Mouse (Mus musculus) adrenal gland, postnatal 14 days (tissue): ENCODE measurements around the gene Map4k1. TPM values are rescaled to one million over a fixed set of nuclear protein-coding genes. Genes with fewer than 3 reads are reported as not detected.

ENCODE experiments used
- DNase-seq: peaks from one replicate; pipeline ENCODE4 v3.0.0; 2021; ENCODE audit warnings: mixed read lengths
- microRNA-seq, 2 experiments: library from miRNA; unstranded; fragments of <30 nt; microRNA quantifications; one replicate each; pipeline ENCODE4 v1.2.0; 2021
- total RNA-seq: library from RNA; stranded (reverse); gene quantifications from 2 replicates; pipeline ENCODE4 v1.2.3, GENCODE M21; 2021

The Map4k1 gene
- total RNA-seq, 1 experiment from 2014 or later: 1.8 TPM

- no peak for DNase-seq
These were observed 45.0 kb downstream of the Map4k1 start for GRCm38 (mm10) chr7:29026811-29027210.

- no peak for DNase-seq
These were observed 46.9 kb downstream of the Map4k1 start for GRCm38 (mm10) chr7:29028761-29029160.

- DNase-seq: no peak
These were observed 48.1 kb downstream of the Map4k1 start for GRCm38 (mm10) chr7:29029690-29030656.

- no peak for DNase-seq
These were observed 49.8 kb downstream of the Map4k1 start for GRCm38 (mm10) chr7:29031641-29032040.

GRCm38 (mm10) chr7:29032685-29033084, 50.8 kb downstream of the Map4k1 start:
- no peak for DNase-seq

GRCm38 (mm10) chr7:29037261-29037660, 55.4 kb downstream of the Map4k1 start:
- DNase-seq: no peak

GRCm38 (mm10) chr7:29039604-29039984, 57.7 kb downstream of the Map4k1 start:
- peak; percentile 87 for DNase-seq

GRCm38 (mm10) chr7:29039985-29040661, 58.3 kb downstream of the Map4k1 start:
- DNase-seq: no peak

- DNase-seq: no peak
These were observed 59.3 kb downstream of the Map4k1 start for GRCm38 (mm10) chr7:29041194-29041593.

- DNase-seq: peak; percentile 86
These were observed 61.3 kb downstream of the Map4k1 start for GRCm38 (mm10) chr7:29043016-29043673.

GRCm38 (mm10) chr7:29043674-29044057, 61.8 kb downstream of the Map4k1 start:
- DNase-seq: no peak

GRCm38 (mm10) chr7:29044302-29044701, 62.5 kb downstream of the Map4k1 start:
- peak; percentile 20 for DNase-seq

- DNase-seq: no peak
These were observed 64.7 kb downstream of the Map4k1 start for GRCm38 (mm10) chr7:29046533-29046932.

GRCm38 (mm10) chr7:29048070-29048469, 66.2 kb downstream of the Map4k1 start:
- no peak for DNase-seq

- no peak for DNase-seq
These were observed 66.8 kb downstream of the Map4k1 start for GRCm38 (mm10) chr7:29048615-29049014.

- peak; percentile 31 for DNase-seq
These were observed 68.9 kb downstream of the Map4k1 start for GRCm38 (mm10) chr7:29050797-29051196.

GRCm38 (mm10) chr7:29052821-29053220, 71.0 kb downstream of the Map4k1 start:
- DNase-seq: no peak

Small RNAs within 50 kb of the gene (microRNA-seq; reads per million reads assigned to microRNA genes)
- 0 reads per million in 2 experiments for gene Gm44408

Other genes with a start within 250 kb of the Map4k1 start
- 82.1 and 82.9 TPM in 2 replicates for gene Mrps12, start 240.2 kb upstream of the Map4k1 start, total RNA-seq
- gene Sars2, start 240.1 kb upstream of the Map4k1 start, total RNA-seq: 17.6 and 18.9 TPM in 2 replicates
- gene Ccer2, start 225.9 kb upstream of the Map4k1 start, total RNA-seq: not detected in 2 replicates
- 66.5 and 78.3 TPM in 2 replicates for gene Sirt2, start 215.3 kb upstream of the Map4k1 start, total RNA-seq
- 38.5 and 43.0 TPM in 2 replicates for gene Nfkbib, start 214.5 kb upstream of the Map4k1 start, total RNA-seq
- 3.1 and 7.3 TPM in 2 replicates for gene Rinl, start 193.1 kb upstream of the Map4k1 start, total RNA-seq
- gene Hnrnpl, start 173.5 kb upstream of the Map4k1 start, total RNA-seq: 423 and 480 TPM in 2 replicates
- 1,138 and 1,196 TPM in 2 replicates for gene Ech1, start 156.8 kb upstream of the Map4k1 start, total RNA-seq
- 18.7 and 32.4 TPM in 2 replicates for gene Lgals4, start 148.2 kb upstream of the Map4k1 start, total RNA-seq
- 1.1 TPM in 1 of 2 replicates, not detected in the other for gene Lgals7, start 118.2 kb upstream of the Map4k1 start, total RNA-seq
- 0.19 and 0.60 TPM in 2 replicates for gene Capn12, start 100.6 kb upstream of the Map4k1 start, total RNA-seq
- 271 and 282 TPM in 2 replicates for gene Actn4, start 19.7 kb upstream of the Map4k1 start, total RNA-seq
- gene Eif3k, start 186 bp upstream of the Map4k1 start, total RNA-seq: 233 and 240 TPM in 2 replicates
- 0.11 and 0.19 TPM in 2 replicates for gene Ryr1, start 143.1 kb downstream of the Map4k1 start, total RNA-seq
- gene Rasgrp4, start 152.8 kb downstream of the Map4k1 start, total RNA-seq: 1.8 and 2.2 TPM in 2 replicates
- gene Fam98c, start 174.2 kb downstream of the Map4k1 start, total RNA-seq: 8.0 and 15.8 TPM in 2 replicates
- 1.1 and 1.2 TPM in 2 replicates for gene Ggn, start 188.2 kb downstream of the Map4k1 start, total RNA-seq
- gene Spred3, start 188.4 kb downstream of the Map4k1 start, total RNA-seq: 6.6 and 6.9 TPM in 2 replicates
- 212 and 215 TPM in 2 replicates for gene Psmd8, start 198.7 kb downstream of the Map4k1 start, total RNA-seq
- 0.63 and 0.79 TPM in 2 replicates for gene Catsperg1, start 232.0 kb downstream of the Map4k1 start, total RNA-seq